Mouse (Mus musculus): ENCODE data around the gene Mpp2. TPM values are rescaled to one million over a fixed set of nuclear protein-coding genes. Genes with fewer than 3 reads are reported as not detected.

The Mpp2 gene
- total RNA-seq, 2 experiments from 2014 or later = 1.0 to 1.2 TPM

DNA sequence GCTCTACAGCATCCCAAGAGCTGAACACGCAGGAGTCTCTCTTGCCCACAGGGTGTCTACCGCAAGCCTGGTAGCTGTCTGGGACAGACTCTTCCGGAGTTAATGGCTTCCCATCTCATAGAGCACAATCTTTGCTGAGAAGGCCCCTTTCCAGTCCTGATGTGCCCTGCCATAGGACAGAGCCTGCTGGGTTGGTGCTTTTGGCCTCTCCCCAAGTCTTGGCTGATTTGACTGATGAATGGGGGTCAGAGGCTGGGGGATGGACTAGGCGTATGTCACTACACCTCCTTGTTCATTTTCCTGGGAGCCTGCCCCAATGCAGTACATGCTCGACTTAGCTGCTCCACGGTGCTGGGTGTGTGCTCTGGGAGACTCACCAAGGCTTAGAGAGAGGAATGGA lies 50.5 kb downstream of the Mpp2 start:
- DNase-seq (ENCODE audit: low spot score) = no peak

DNA sequence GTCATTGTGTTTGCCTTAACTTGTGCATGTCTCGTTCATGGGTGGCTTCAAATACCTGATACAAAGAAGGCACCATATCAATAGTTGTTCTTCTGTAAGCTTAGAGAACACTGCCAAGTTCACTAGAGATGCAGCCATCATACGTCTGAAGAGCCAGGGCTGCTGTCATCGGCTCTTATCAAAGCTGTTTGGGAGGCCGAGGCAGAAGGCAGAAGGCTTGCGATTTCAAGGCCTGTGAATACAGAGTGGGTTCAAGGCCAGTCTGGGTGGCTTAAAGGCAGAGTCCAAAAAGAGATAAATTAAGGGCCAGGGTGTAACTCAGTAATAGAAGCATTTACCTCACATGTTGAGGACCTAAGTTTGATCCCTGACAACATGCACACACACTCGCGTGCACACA lies 52.0 kb downstream of the Mpp2 start:
- no peak for DNase-seq (ENCODE audit: low spot score)

DNA sequence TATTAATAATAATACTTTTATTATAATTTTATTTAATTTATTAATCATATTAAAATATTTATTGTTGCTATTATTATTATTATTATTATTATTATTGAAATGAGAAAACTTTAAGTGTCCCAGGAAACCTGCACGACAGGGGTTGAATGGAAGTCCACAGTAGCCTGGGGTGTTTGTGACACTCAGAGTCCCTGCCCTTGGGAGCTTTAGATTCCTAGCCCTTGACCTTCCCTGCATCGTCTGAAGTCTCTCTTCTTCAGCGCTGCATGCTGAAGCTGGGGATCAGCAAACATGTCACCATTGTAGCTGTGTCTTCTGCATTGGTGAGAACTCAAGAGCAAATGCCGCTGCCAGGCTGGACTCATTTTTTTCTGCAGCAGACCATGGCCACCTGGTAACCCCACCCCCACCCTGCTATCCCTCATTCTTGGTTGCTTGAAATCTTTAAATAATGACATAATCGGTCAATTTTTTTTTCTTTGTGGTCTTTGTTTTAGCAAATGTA lies 52.8 kb downstream of the Mpp2 start:
- DNase-seq (ENCODE audit: low spot score) = no peak

DNA sequence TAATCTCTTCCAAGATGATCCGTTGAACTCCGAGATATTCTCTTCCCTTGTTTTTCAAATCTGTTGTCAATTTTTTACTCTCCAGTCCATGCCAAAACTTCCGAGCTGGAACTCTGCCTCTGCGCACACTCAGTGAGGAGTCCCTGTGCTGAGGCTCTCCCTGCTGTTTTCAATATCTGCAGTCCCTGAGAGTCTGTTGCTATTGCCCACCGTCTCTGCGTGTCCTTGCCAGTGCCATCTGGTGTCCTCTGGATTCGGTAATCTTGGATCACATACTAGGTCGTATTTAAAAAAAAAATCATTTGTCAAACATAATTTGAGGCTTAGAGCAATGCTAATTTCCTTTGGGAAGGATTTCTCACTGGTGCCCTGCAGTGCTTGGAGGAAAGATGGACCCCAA lies 53.4 kb downstream of the Mpp2 start:
- no peak for DNase-seq (ENCODE audit: low spot score)

DNA sequence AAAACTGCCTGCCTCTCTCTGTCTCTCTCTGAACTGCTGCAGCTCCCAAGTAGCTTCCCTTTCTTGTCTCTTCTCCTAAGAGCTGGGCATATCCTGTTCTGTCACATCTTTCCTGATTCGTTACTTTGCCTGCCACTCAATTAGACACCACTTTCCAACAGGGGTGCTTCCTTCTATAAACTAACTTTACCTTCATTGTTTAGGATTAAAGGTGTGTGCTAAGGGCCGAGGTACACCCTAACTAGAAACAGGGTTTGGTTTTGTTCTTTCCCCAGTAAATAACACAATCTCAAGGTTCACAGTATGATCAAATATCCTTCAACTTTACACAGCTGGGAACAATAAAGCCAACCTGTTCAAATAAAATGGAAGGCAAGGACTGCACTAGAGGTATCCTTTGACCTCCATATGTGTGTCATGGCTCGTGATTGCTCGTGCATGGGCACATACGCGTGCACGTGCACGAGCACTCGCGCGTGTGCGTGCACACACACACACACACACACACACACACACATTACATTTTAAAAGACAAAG lies 55.2 kb downstream of the Mpp2 start:
- DNase-seq (ENCODE audit: low spot score) = no peak

DNA sequence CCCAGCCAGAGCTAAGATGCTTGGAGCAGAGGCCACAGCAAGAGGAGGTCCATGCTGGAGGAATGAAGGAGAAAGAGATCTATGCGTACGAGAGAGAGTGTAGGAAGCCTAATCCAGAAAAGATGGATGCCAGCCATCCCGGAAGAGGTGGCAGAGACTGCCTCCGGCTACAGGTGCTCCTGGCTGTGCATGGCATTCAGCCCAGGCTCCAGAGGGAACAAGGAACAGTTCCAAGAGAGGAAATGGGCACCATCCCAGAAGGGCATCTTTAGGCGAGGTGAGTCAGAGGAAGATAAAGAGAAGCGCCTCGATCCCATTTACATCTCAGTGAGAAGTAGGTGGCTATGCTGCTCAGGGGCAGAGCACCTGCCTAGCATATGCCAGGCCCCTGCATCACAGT lies 57.2 kb downstream of the Mpp2 start:
- no peak for DNase-seq (ENCODE audit: low spot score)

DNA sequence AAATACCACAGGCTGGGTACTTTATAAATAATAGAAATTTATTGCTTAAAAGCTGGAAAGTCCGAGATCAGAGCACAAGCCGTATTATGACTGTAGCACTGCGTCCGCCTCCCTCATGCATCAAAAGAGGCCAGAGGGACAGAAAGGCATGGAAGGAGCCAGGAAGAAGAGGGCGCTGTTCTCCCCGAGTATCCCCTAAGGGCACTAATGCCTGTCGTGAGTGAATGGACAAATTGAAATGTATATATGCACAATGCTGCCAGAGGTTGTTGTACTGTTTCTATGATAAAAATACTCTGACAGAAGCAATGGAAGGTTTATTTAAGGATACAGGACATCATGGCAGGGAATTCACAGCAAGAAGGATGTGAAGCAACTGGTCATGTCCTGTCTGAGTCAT lies 58.3 kb downstream of the Mpp2 start:
- DNase-seq (ENCODE audit: low spot score) = no peak

DNA sequence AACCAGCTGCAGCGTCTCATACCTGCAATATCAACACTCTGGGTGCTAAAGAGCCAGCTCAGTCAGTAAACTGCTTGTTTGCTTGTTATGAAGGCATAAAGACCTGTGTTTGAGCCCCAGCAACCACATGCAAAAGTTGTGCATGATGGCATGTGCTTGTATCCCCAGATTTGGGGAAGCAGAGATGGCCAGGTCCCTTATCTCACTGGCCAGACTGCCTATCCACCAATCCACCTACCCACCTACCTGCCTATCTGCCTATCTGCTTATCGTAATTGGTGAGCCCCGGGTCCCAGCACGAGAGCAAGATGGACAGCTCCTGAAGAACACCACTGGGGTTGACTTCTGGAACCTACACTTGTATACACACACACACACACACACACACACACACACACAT lies 59.0 kb downstream of the Mpp2 start:
- no peak for DNase-seq (ENCODE audit: low spot score)

DNA sequence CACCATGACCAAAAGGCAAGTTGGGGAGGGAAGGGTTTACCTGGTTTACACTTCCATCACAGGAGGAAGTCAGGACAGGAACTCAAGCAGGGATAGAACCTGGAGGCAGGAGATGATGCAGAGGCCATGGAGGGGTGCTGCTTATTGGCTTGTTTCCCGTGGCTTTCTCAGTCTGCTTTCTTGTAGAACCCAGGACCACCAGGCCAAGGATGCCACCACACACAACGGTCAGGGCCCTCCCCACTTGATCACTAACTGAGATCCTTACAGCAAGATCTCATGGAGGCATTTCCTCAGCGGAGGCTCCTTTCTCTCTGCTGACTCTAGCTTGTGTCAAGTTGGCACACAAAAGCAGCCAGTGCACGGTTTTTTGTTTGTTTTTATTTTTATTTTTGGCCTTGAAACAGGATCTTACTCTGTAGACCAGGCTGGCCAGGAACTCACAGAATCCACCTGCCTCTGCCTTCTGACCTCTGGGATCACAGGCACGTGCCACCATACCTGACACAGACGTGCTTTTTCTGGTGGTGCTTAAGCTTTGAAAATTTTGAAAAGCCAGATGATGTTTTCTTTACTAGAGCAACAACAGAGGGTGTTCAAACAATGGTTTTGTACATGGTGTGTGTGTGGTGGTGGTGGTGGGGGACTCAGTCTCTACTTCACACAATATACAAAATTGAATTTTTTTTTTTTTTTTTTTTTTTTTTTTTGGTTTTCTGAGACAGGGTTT lies 60.1 kb downstream of the Mpp2 start, which contains the start of gene Mpp3:
Mpp3 (minus strand) TSS at position 375 of the 730 bp plus-strand sequence.
- DNase-seq (ENCODE audit: low spot score) = no peak

DNA sequence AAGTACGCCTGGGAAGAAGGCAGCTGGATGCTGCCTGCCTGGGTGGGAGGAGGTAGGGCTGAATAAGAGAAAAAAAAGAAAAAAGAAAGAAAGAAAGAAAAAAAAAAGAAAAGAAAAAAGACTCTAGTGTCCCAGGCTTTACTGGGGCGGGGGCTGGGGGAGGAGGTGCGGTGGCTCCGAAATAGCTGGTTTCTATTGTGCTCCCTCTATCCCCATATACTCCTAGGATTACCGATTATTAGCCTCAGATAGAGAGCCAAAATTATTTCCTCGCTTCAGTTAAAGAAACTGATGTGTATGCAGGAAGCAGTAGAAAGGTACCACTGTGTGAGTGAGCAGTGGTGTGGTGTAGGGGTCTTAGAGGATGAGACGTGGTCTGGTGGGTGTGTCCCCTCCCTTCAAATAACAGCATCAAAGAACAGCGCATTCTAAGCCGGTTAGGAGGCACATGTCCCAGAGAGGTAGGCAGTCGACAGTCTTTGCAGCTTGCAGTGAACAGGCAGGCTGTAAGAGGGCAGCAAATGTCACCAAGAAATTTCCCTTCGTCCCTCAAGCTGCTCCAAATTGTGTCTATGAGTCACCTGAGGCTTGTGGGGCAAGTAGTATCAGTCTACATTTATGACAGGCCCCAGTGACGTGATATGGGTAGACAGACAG lies 60.8 kb downstream of the Mpp2 start:
- DNase-seq (ENCODE audit: low spot score) = no peak

DNA sequence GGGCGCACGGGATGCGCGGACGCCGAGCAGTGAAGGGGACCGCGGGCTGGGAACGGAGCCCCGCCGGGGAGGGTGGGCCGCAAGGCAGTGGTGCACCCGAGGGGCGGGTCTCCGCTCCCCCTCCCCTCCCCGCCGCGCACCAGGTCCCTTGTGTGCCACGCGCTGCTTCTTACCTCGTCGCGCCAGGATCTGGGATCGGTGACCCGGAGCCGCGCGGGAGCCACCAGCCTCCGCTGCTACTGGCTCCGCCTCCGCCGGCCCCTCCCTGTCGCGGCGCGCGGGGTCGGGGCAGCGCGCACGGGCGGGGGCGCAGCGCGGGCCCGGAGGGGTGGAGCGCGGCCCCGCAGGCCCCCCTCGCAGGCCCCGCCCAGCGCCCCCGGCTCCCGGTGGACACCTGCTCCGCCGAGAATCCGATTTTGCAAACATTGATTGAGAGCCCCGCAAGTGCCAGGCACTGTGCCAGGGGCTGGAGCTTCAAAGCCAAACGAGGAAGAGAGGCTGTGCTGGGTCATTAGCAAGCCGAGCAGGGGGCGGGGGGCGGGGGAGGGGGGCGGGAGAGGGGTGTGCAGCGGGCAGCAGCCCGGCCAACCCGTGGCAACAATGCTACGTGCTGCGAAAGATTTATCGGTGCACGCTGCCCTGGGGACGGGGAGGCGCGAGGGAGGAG lies 61.5 kb downstream of the Mpp2 start:
- DNase-seq (ENCODE audit: low spot score) = peak; percentile 70

DNA sequence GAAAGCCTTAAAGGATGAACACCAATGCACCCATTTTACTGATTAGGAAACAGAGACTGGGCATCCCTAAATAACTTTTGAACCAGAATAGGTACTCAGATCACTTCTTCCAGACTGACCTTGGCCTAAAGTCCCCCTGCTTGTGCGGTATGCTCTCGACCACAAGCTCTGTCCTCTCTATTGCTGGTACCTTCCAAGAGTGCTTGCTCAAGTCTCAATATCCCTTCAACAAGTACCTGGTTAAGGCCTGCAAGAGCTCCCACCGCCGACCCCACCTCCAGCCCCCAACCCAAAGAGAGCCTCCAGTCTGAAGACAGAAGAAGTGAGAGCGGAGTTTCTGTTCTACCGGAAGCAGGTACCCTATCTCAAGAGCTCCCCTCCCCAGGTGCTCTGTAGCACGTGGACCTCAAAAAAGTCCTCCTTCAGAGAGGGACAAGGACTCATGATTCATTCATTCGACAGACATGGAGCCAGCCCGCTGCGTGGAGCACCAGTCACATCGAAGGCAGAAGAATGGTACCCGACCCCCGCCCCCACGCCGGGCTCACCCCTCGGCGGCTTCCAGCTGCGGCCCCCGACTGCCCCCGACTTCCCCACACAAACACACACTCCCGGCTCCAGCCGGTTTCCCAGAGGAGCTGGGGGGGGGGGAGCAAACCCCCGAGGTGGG lies 62.2 kb downstream of the Mpp2 start:
- no peak for DNase-seq (ENCODE audit: low spot score)

DNA sequence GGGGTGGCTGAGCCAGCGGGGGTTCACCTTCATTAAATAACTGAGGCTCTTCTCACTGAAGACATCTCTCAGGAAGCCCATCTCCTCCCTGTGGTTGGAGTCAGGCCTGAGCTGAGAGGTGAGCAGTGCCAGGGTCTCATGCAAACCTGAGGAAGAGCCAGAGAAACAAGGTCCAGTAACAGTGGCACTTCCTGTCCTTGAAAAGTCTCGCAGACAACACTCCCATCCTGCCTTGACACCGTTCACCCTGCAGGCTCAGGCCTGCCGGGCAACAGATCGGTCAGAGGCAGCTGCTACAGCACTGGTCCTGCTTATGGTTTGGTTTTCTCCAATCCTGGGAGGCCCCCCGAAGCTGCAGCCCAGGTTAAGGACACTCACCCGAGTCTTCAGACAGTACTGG lies 63.0 kb downstream of the Mpp2 start:
- DNase-seq (ENCODE audit: low spot score) = no peak

DNA sequence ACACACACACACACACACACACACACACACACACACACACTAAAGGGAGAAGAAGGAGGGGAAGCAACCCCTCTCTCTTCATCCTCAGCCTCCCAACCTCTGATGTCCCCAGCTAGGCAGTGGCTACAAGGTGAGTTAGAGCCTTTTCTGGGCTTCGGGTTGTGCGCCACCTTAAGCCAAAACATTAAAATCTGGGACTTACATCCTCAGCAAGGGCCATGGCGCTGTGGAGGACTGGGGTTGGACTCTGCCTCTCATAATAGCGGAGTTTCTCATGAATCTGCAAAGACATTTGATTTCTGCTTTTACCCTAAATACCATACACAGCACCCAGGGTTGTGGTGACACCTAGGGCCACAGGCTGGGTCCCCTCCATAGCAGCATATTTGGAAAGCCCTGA lies 63.4 kb downstream of the Mpp2 start:
- DNase-seq (ENCODE audit: low spot score) = no peak

DNA sequence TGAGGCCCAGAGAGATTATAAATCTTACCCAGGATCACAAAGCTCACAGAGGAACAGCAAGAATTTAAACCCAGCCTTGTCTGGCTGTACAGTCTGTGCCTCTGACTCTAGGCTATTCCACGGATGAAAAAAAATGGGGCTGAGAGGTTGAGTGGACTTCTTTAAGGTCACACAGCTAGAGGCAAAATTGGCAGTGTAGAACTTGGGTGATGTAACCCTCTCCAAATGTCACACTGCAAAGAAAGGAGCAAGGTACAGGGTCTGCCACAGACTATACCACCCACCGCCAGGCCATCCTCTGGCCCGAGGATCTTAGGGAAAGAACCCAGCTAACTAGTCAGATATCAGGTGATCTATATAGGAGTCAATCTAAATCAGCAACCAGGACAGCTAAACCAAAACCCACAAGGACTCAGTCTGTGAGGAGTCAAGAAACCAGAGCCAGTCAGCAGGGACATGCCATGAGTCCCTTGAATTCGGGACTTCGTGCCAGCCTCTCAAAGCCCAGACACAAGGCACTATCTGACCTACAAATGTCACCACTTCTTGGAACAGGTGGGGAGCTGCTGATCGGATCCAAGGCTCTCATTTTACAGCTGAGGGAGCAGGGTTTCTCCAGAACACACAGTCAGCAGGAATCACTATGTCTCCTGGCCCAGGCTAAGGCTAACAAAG lies 64.1 kb downstream of the Mpp2 start:
- peak; percentile 86 for DNase-seq (ENCODE audit: low spot score)

DNA sequence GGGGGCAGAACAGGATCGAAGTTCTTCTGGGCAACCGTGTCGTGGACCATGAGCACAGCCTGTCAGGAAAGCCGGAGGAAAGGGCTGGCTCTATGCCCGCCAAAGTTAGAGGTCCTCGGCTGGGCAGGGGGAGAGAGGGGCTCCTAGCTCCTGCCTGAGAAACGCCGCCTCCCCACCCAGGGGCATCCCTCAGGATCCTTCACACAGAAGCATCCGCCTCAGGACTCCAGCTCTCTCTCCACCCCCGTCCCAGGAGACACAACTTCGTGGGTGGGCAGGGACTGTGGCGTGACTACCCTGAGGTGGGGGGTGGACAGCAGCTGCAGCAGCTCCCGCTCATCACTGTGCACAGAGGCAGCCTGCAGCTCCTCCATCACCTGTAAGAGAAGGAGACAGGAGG lies 64.9 kb downstream of the Mpp2 start:
- no peak for DNase-seq (ENCODE audit: low spot score)

DNA sequence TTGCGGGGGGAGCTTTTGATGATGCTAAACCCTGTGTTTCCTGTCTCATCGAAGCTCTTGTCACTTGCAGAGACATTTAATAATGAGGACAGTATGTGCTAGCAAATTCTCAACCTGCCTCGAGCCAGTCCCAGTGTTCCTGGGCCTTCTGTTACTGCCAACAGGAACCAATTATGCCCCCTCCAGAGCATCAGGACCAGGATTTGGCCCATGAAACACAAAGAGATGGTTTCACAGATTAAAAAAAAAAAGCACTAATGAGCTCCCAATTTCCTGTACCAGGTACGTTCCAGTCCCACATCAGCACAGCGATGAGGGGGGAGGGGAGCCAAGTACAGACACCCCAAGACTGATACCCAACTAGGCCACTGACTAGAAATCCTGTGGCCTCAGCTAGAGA lies 67.1 kb downstream of the Mpp2 start:
- no peak for DNase-seq (ENCODE audit: low spot score)

DNA sequence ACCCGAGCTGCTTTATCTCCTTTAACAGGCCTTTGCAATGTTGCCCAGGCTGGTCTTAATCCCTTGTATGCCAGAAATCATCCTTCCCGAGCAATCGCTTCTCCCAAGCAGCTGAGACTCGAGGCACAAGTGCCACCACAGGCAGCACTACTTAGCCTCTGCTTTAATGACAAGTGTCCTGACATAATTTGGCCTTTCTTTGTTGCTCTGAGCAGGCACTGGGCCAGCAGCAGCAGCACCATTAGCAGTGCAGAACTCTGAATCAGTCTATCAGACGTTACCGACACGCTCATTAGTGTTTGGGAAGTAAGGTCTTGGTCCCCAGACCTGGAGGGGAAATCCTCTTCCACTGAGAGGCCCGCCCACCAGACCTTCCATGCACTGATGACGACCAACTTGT lies 68.6 kb downstream of the Mpp2 start:
- DNase-seq (ENCODE audit: low spot score) = no peak

DNA sequence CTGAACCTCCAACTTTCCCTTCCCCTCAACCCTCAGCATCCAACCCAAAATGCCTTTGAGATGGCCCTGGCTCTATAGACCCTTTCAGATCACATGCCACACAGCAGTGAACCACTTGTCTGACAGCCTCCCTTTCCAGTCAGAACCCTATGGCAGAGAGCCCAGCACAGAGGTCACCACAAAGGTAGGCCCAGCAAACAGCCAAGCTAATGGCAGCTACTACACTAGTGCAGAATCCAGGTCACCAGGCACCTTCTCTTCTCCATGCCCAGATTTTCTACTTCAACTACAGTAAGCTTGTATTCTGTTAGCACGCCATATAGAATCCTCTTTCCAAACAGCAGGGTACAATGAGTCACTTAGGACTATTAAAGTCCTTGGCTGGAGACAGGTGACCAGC lies 72.2 kb downstream of the Mpp2 start:
- DNase-seq (ENCODE audit: low spot score) = peak; percentile 64

DNA sequence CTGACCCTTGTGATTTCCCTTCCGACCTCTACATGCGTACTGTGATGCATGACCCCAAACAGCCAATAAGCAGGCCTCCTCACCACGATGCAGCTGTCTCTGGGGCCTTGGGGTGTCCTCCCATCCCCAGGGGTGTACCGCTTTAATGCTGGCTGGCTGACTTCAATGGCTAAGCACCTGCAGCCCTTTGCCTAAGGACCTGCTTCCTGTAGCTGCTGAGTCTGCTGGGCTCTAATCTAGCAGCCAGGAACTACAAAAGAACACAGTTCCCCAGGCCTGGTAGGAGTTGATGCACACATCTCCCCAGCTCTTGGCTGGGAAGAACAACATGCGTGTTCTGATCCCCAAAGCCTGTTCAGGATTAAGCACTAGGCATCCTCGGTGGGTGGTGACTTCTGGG lies 72.8 kb downstream of the Mpp2 start:
- DNase-seq (ENCODE audit: low spot score) = no peak

DNA sequence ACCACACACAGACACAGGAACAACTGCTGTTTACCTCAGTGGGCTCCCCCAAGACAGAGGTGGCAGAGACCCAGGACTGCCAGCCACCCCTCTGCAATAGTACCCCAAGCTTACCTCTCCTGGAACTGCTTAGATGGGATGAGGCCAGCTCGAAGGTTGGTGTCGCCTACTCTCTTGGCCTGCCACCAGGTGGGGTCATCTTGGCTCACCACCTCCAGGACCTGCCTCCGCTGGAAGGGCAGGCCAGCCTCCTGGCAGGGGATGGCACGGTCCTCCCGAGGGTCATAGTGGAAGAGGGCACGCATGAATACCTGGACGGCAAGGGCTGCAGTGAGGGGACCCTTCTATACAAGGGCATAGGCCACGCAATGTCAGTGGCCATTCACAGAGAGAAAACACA lies 75.1 kb downstream of the Mpp2 start:
- DNase-seq (ENCODE audit: low spot score) = no peak

All from gastrocnemius, adult 18-20 months (tissue).